Mouse (Mus musculus) limb, embryonic 10.5 days (tissue): ENCODE data around the gene Plod1. TPM values are rescaled to one million over a fixed set of nuclear protein-coding genes. Genes with fewer than 3 reads are reported as not detected.

ENCODE experiments used
- polyA plus RNA-seq: library from polyadenylated mRNA; unstranded; fragments of >200 nt; fragmentation: Nextera tagmentation; extraction: Ambion mirVana; gene quantifications from 2 replicates; pipeline ENCODE4 v1.2.1, GENCODE M21; 2016

Plod1 gene
- polyA plus RNA-seq, 1 experiment from 2014 or later: 31.5 TPM

Other genes starting within 250 kb of the Plod1 start
- gene Zfp534, start 234.2 kb downstream of the Plod1 start, polyA plus RNA-seq: not detected in 2 replicates
- gene Zfp984, start 127.0 kb downstream of the Plod1 start, polyA plus RNA-seq: 9.0 and 9.3 TPM in 2 replicates
- gene Zfp933, start 88.4 kb downstream of the Plod1 start, polyA plus RNA-seq: 5.2 and 5.4 TPM in 2 replicates
- gene Miip, start 68.0 kb downstream of the Plod1 start, polyA plus RNA-seq: 57.4 and 64.2 TPM in 2 replicates
- gene Fv1, start 67.8 kb downstream of the Plod1 start, polyA plus RNA-seq: 13.5 and 13.7 TPM in 2 replicates
- 29.7 and 31.5 TPM in 2 replicates for gene Mfn2, start 32.1 kb downstream of the Plod1 start, polyA plus RNA-seq
- 13.3 and 13.5 TPM in 2 replicates for gene 2510039O18Rik, start 4.1 kb upstream of the Plod1 start, polyA plus RNA-seq
- gene Nppb, start 49.0 kb upstream of the Plod1 start, polyA plus RNA-seq: not detected in 2 replicates
- 2.2 and 7.7 TPM in 2 replicates for gene Nppa, start 64.0 kb upstream of the Plod1 start, polyA plus RNA-seq
- gene Clcn6, start 102.1 kb upstream of the Plod1 start, polyA plus RNA-seq: 6.3 and 9.1 TPM in 2 replicates
- 23.3 and 25.8 TPM in 2 replicates for gene Mthfr, start 102.3 kb upstream of the Plod1 start, polyA plus RNA-seq
- gene Agtrap, start 151.3 kb upstream of the Plod1 start, polyA plus RNA-seq: 13.1 and 14.1 TPM in 2 replicates
- 71.7 and 93.8 TPM in 2 replicates for gene Mad2l2, start 193.6 kb upstream of the Plod1 start, polyA plus RNA-seq
- gene Draxin, start 193.9 kb upstream of the Plod1 start, polyA plus RNA-seq: 0.78 and 1.3 TPM in 2 replicates
- gene Fbxo6, start 215.4 kb upstream of the Plod1 start, polyA plus RNA-seq: 9.0 and 11.1 TPM in 2 replicates
- gene Fbxo44, start 223.7 kb upstream of the Plod1 start, polyA plus RNA-seq: 4.4 and 9.7 TPM in 2 replicates
- 0.49 and 0.65 TPM in 2 replicates for gene Fbxo2, start 223.9 kb upstream of the Plod1 start, polyA plus RNA-seq